Mouse (Mus musculus): ENCODE measurements around the gene Trnp1.
A peak's percentile ranks its signal among the peaks of the same experiment; 100 is the strongest.

Trnp1 gene

GRCm38 (mm10) chr4:133458044-133458443 lies 40.3 kb downstream of the Trnp1 start:
- no peak for DNase-seq

GRCm38 (mm10) chr4:133452433-133452832 lies 45.9 kb downstream of the Trnp1 start:
- DNase-seq, result no peak

GRCm38 (mm10) chr4:133451536-133451935 lies 46.8 kb downstream of the Trnp1 start:
- DNase-seq, result peak; percentile 75 to 87

GRCm38 (mm10) chr4:133449726-133450125 lies 48.6 kb downstream of the Trnp1 start:
- peak; percentile 36 to 72 for DNase-seq

- no peak for DNase-seq
Measured at GRCm38 (mm10) chr4:133448708-133449388, 49.5 kb downstream of the Trnp1 start.

- DNase-seq, result no peak
Measured at GRCm38 (mm10) chr4:133447967-133448366, 50.4 kb downstream of the Trnp1 start.

GRCm38 (mm10) chr4:133447366-133447765 lies 51.0 kb downstream of the Trnp1 start:
- DNase-seq, result no peak

GRCm38 (mm10) chr4:133445727-133446126 lies 52.6 kb downstream of the Trnp1 start:
- DNase-seq, result no peak

GRCm38 (mm10) chr4:133443085-133443484 lies 55.3 kb downstream of the Trnp1 start:
- no peak for DNase-seq

- no peak for DNase-seq
Measured at GRCm38 (mm10) chr4:133442194-133442593, 56.2 kb downstream of the Trnp1 start.

All from cerebellum, adult 18-20 months (tissue).